Mouse (Mus musculus) C2C12 (cell line): ENCODE measurements around the gene Cdh4. TPM values are rescaled to one million over a fixed set of nuclear protein-coding genes. Genes with fewer than 3 reads are reported as not detected.

ENCODE experiments used
- H3K27me3 ChIP-seq: one replicate; pipeline ENCODE4 v1.6.1; 2011; ENCODE audit not compliant: control insufficient read depth, insufficient read depth, insufficient read length
- H3K36me3 ChIP-seq: one replicate; pipeline ENCODE4 v1.6.1; 2011; ENCODE audit not compliant: control insufficient read depth, insufficient read depth
- H3K4me3 ChIP-seq: one replicate; pipeline ENCODE4 v1.5.1; 2011; ENCODE audit warnings: mild to moderate bottlenecking, control low read depth; ENCODE audit not compliant: poor library complexity, insufficient read depth, severe bottlenecking
- H3K79me2 ChIP-seq: one replicate; pipeline ENCODE4 v1.6.1; 2011; ENCODE audit not compliant: control insufficient read depth, insufficient read depth
- H3K79me3 ChIP-seq: one replicate; pipeline ENCODE4 v1.6.1; 2011; ENCODE audit warnings: low read depth, control low read depth
- H3ac ChIP-seq: one replicate; pipeline ENCODE3; 2011; ENCODE audit warnings: low read depth; ENCODE audit not compliant: control insufficient read depth, insufficient read length
- CEBPB ChIP-seq: IDR thresholded peaks from one replicate; pipeline ENCODE4 v1.6.1; 2011; ENCODE audit warnings: low read depth, mild to moderate bottlenecking, control low read depth, moderate library complexity
- CTCF ChIP-seq: IDR thresholded peaks from one replicate; pipeline ENCODE4 v1.5.1; 2011; ENCODE audit not compliant: control insufficient read depth, insufficient read depth, insufficient read length
- FOSL1 ChIP-seq: IDR thresholded peaks from one replicate; pipeline ENCODE4 v1.8.0; 2011; ENCODE audit warnings: mild to moderate bottlenecking, low read length; ENCODE audit not compliant: poor library complexity, insufficient read depth, severe bottlenecking
- MAX ChIP-seq: IDR thresholded peaks from one replicate; pipeline ENCODE4 v1.6.1; 2011; ENCODE audit warnings: mild to moderate bottlenecking, control low read depth
- MYOD1 ChIP-seq: IDR thresholded peaks from one replicate; pipeline ENCODE4 v1.6.1; 2011; ENCODE audit warnings: low read depth; ENCODE audit not compliant: control insufficient read depth, insufficient read length
- MYOG ChIP-seq: IDR thresholded peaks from one replicate; pipeline ENCODE4 v1.6.1; 2011; ENCODE audit not compliant: control insufficient read depth, insufficient read length; ENCODE audit errors: extremely low read depth
- USF1 ChIP-seq: IDR thresholded peaks from one replicate; pipeline ENCODE4 v1.6.1; 2011; ENCODE audit warnings: low read depth, mild to moderate bottlenecking, control low read depth, moderate library complexity
- polyA plus RNA-seq: library from polyadenylated mRNA; unstranded; fragments of >200 nt; fragmentation: generic; extraction: Trizol; gene quantifications from one replicate; pipeline ENCODE4 v1.2.1, GENCODE M21; 2012; ENCODE audit warnings: missing spikeins

The Cdh4 gene
- polyA plus RNA-seq, 1 experiment = not detected

GRCm38 (mm10) chr2:179679866-179680265, 237.6 kb downstream of the Cdh4 start:
- no peaks in the 10 kb centered on the region for H3K36me3 ChIP-seq
- TF ChIP-seq CTCF (no peak), MYOG (no peak), CEBPB (no peak), FOSL1 (no peak), USF1 (no peak), MAX (no peak), MYOD1 (no peak)
- H3K4me3 ChIP-seq = no peak overlapping the region
- no peaks in the 10 kb centered on the region for H3K79me3 ChIP-seq
- H3K27me3 ChIP-seq = no peaks in the 10 kb centered on the region
- H3K79me2 ChIP-seq = no peaks in the 10 kb centered on the region
- H3ac ChIP-seq = no peak overlapping the region

GRCm38 (mm10) chr2:179681386-179681785, 239.2 kb downstream of the Cdh4 start:
- H3ac ChIP-seq = no peak overlapping the region
- H3K79me3 ChIP-seq = no peaks in the 10 kb centered on the region
- H3K27me3 ChIP-seq = no peaks in the 10 kb centered on the region
- no peaks in the 10 kb centered on the region for H3K79me2 ChIP-seq
- TF ChIP-seq USF1 (no peak), MYOG (no peak), MYOD1 (no peak), MAX (no peak), FOSL1 (no peak), CTCF (no peak), CEBPB (no peak)
- no peaks in the 10 kb centered on the region for H3K36me3 ChIP-seq
- H3K4me3 ChIP-seq = no peak overlapping the region

- no peaks in the 10 kb centered on the region for H3K27me3 ChIP-seq
- TF ChIP-seq MYOD1 = no peak
- TF ChIP-seq CTCF = no peak
- TF ChIP-seq CEBPB = no peak
- TF ChIP-seq USF1 = no peak
- no peak for TF ChIP-seq MAX
- TF ChIP-seq MYOG = no peak
- no peak for TF ChIP-seq FOSL1
- no peak overlapping the region for H3K4me3 ChIP-seq
- no peaks in the 10 kb centered on the region for H3K36me3 ChIP-seq
- no peaks in the 10 kb centered on the region for H3K79me2 ChIP-seq
- no peak overlapping the region for H3ac ChIP-seq
- no peaks in the 10 kb centered on the region for H3K79me3 ChIP-seq
Measured at GRCm38 (mm10) chr2:179687243-179687681, 245.0 kb downstream of the Cdh4 start.

- H3ac ChIP-seq = no peak overlapping the region
- H3K36me3 ChIP-seq = no peaks in the 10 kb centered on the region
- no peak overlapping the region for H3K4me3 ChIP-seq
- no peaks in the 10 kb centered on the region for H3K79me2 ChIP-seq
- no peaks in the 10 kb centered on the region for H3K27me3 ChIP-seq
- no peak for TF ChIP-seq MYOD1
- H3K79me3 ChIP-seq = no peaks in the 10 kb centered on the region
Measured at GRCm38 (mm10) chr2:179688976-179689375, 246.7 kb downstream of the Cdh4 start.

GRCm38 (mm10) chr2:179689761-179690160, 247.5 kb downstream of the Cdh4 start:
- no peak for TF ChIP-seq MAX
- TF ChIP-seq MYOG = no peak
- TF ChIP-seq USF1 = no peak
- no peak for TF ChIP-seq CEBPB
- no peak for TF ChIP-seq FOSL1
- no peak for TF ChIP-seq MYOD1
- no peak for TF ChIP-seq CTCF
- Histone ChIP-seq H3K36me3 (no peaks in the 10 kb centered on the region), H3ac (no peak overlapping the region), H3K79me3 (no peaks in the 10 kb centered on the region), H3K4me3 (no peak overlapping the region), H3K27me3 (no peaks in the 10 kb centered on the region), H3K79me2 (no peaks in the 10 kb centered on the region)

- Histone ChIP-seq H3K27me3 (no peaks in the 10 kb centered on the region), H3K4me3 (no peak overlapping the region), H3K79me3 (no peaks in the 10 kb centered on the region), H3K36me3 (no peaks in the 10 kb centered on the region), H3K79me2 (no peaks in the 10 kb centered on the region), H3ac (no peak overlapping the region)
- TF ChIP-seq MYOG = no peak
- no peak for TF ChIP-seq USF1
- no peak for TF ChIP-seq FOSL1
- no peak for TF ChIP-seq MAX
- TF ChIP-seq MYOD1 = no peak
- TF ChIP-seq CEBPB = no peak
- TF ChIP-seq CTCF = no peak
Measured at GRCm38 (mm10) chr2:179690571-179690970, 248.3 kb downstream of the Cdh4 start.
